Mouse (Mus musculus) myocyte (in vitro differentiated cells): ENCODE measurements at regions not wholly inside any gene's neighbourhood (a gene's known extent, or its start where the extent isn't known, plus 50 kb on each side); places are given as distances from the start of the nearest gene placed in this dataset.
"Not testable (repeated sequence)": the region's sequence is repeated elsewhere in the genome, so short reads cannot be mapped to it uniquely, and the experiment has no call there.

Experiments
- H3K27me3 ChIP-seq: one replicate; pipeline ENCODE4 v1.6.1; 2011; ENCODE audit not compliant: control insufficient read depth, insufficient read depth, insufficient read length
- H3K36me3 ChIP-seq: one replicate; pipeline ENCODE4 v1.6.1; 2011; ENCODE audit not compliant: control insufficient read depth, insufficient read depth
- H3K4me2 ChIP-seq: one replicate; pipeline ENCODE4 v1.6.1; 2011; ENCODE audit warnings: low read depth, control low read depth
- H3K4me3 ChIP-seq: one replicate; pipeline ENCODE4 v1.5.1; 2011; ENCODE audit warnings: mild to moderate bottlenecking, control low read depth, moderate library complexity
- H3K79me2 ChIP-seq: one replicate; pipeline ENCODE4 v1.6.1; 2011; ENCODE audit not compliant: control insufficient read depth, insufficient read depth
- H3ac ChIP-seq: one replicate; pipeline ENCODE4 v1.6.1; 2011; ENCODE audit not compliant: control insufficient read depth, insufficient read length
- CEBPB ChIP-seq: IDR thresholded peaks from 2 replicates; pipeline ENCODE4 v1.6.1; 2011; ENCODE audit warnings: mild to moderate bottlenecking, moderate library complexity; ENCODE audit not compliant: poor library complexity, insufficient read depth, severe bottlenecking
- E2F4 ChIP-seq: IDR thresholded peaks from one replicate; pipeline ENCODE4 v1.6.1; 2011; ENCODE audit warnings: mild to moderate bottlenecking, control low read depth, moderate library complexity; ENCODE audit not compliant: insufficient read depth
- MAX ChIP-seq: IDR thresholded peaks from one replicate; pipeline ENCODE4 v1.6.1; 2011; ENCODE audit warnings: low read depth, mild to moderate bottlenecking, control low read depth
- MYOD1 ChIP-seq, 3 experiments: IDR thresholded peaks; one replicate each; pipeline ENCODE4 v1.6.1; 2011; ENCODE audit warnings: control low read depth in 2 of 3, low read depth in 2 of 3, mild to moderate bottlenecking in 2 of 3, moderate library complexity in 1 of 3; ENCODE audit not compliant: insufficient read length in 2 of 3, control insufficient read depth in 1 of 3
- MYOG ChIP-seq, 3 experiments: IDR thresholded peaks; one replicate each; pipeline ENCODE4 v1.6.1; 2011; ENCODE audit warnings: control low read depth in 2 of 3, low read depth in 2 of 3, mild to moderate bottlenecking in 2 of 3; ENCODE audit not compliant: insufficient read length in 2 of 3, control insufficient read depth in 1 of 3, insufficient read depth in 1 of 3
- POLR2A ChIP-seq: IDR thresholded peaks from one replicate; pipeline ENCODE4 v1.6.1; 2011; ENCODE audit warnings: low read depth, mild to moderate bottlenecking, control low read depth, moderate library complexity; ENCODE audit not compliant: insufficient read length
- POLR2AphosphoS2 ChIP-seq: IDR thresholded peaks from one replicate; pipeline ENCODE4 v1.6.1; 2011; ENCODE audit warnings: low read depth, control low read depth; ENCODE audit not compliant: insufficient read length
- REST ChIP-seq: IDR thresholded peaks from one replicate; pipeline ENCODE4 v1.6.1; 2011; ENCODE audit warnings: mild to moderate bottlenecking, control low read depth, moderate library complexity; ENCODE audit not compliant: insufficient read depth, insufficient read length
- SRF ChIP-seq: IDR thresholded peaks from one replicate; pipeline ENCODE4 v1.6.1; 2011; ENCODE audit warnings: low read depth; ENCODE audit not compliant: control insufficient read depth, insufficient read length
- TCF12 ChIP-seq: IDR thresholded peaks from one replicate; pipeline ENCODE4 v1.6.1; 2011; ENCODE audit warnings: mild to moderate bottlenecking, control low read depth; ENCODE audit not compliant: poor library complexity, insufficient read depth, severe bottlenecking
- TCF3 ChIP-seq: IDR thresholded peaks from one replicate; pipeline ENCODE4 v1.6.1; 2011; ENCODE audit warnings: low read depth, control low read depth; ENCODE audit not compliant: insufficient read length
- USF1 ChIP-seq: IDR thresholded peaks from one replicate; pipeline ENCODE4 v1.6.1; 2011; ENCODE audit warnings: low read depth, mild to moderate bottlenecking, control low read depth, moderate library complexity

- Histone ChIP-seq H3K79me2 (no peaks in the 10 kb centered on the region), H3K4me3 (no peak overlapping the region), H3K36me3 (no peaks in the 10 kb centered on the region), H3ac (no peak overlapping the region), H3K27me3 (no peaks in the 10 kb centered on the region), H3K4me2 (no peak overlapping the region)
- no peak for TF ChIP-seq MAX
- no peak for TF ChIP-seq USF1
- TF ChIP-seq CEBPB: no peak
- TF ChIP-seq TCF3: no peak
- TF ChIP-seq POLR2A: no peak
- no peak for TF ChIP-seq SRF
- TF ChIP-seq MYOD1 (IDR thresholded peaks at IDR 0.05; ENCODE audit: control insufficient read depth in 1 of 3, insufficient read length in 2 of 3, low read depth in 2 of 3): no peak
- TF ChIP-seq MYOG (IDR thresholded peaks at IDR 0.05; ENCODE audit: control insufficient read depth in 1 of 3, insufficient read depth in 1 of 3, insufficient read length in 2 of 3, low read depth in 2 of 3): no peak
- no peak for TF ChIP-seq REST
- no peak for TF ChIP-seq TCF12
- TF ChIP-seq POLR2AphosphoS2: no peak
- TF ChIP-seq E2F4: no peak
These were observed 261.5 kb downstream of the Lpin1 start for GRCm38 (mm10) chr12:16349310-16349709.

GRCm38 (mm10) chr12:16344021-16344420 is 266.7 kb downstream of the Lpin1 start:
- H3K27me3 ChIP-seq: no peaks in the 10 kb centered on the region
- no peak for TF ChIP-seq POLR2AphosphoS2
- no peak overlapping the region for H3K4me2 ChIP-seq
- H3K79me2 ChIP-seq: no peaks in the 10 kb centered on the region
- no peak overlapping the region for H3K4me3 ChIP-seq
- H3K36me3 ChIP-seq: no peaks in the 10 kb centered on the region
- no peak overlapping the region for H3ac ChIP-seq

DNA sequence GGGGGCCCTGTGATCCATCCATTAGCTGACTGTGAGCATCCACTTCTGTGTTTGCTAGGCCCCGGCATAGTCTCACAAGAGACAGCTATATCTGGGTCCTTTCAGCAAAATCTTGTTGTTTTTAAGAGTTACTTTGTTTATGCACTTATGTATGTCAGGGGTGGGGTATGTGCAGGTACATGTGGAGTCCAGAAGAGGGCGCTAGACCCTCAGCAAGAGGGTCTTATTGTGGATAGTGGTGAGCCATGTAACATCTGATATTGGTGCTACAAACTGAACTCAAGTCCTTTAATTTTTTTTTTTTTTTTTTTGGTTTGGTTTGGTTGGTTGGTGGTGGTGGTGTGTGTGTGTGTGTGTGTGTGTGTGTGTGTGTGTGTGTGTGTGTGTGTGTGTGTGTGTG is 268.7 kb downstream of the Lpin1 start:
- H3K4me2 ChIP-seq, H3K79me2 ChIP-seq, H3ac ChIP-seq, H3K4me3 ChIP-seq, H3K27me3 ChIP-seq, H3K36me3 ChIP-seq: not testable (repeated sequence)

DNA sequence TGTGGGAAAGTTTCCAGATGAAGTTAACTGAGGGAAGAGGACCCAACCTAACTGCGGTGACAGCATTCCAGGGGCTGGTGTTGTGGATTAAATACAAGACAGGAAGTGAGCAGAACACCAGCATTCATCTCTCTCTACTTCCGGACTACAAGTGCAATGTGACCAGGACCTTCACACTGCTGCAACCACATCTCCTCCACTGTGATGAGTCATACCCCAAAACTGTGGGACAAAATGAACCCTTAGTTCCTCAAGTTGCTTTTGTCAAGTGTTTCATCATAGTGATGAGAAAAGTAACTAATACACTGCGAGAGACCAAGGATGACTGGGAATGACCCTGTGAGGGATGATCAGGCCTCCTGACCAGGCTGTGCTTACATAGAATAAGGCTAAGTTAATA is 279.3 kb downstream of the Lpin1 start:
- TF ChIP-seq POLR2A: no peak
- no peak for TF ChIP-seq REST
- TF ChIP-seq CEBPB: no peak
- no peak for TF ChIP-seq E2F4
- TF ChIP-seq SRF: no peak
- TF ChIP-seq MYOG (IDR thresholded peaks at IDR 0.05; ENCODE audit: control insufficient read depth in 1 of 3, insufficient read depth in 1 of 3, insufficient read length in 2 of 3, low read depth in 2 of 3): no peak
- no peak for TF ChIP-seq TCF3
- no peak for TF ChIP-seq TCF12
- Histone ChIP-seq H3K79me2 (no peaks in the 10 kb centered on the region), H3K4me3 (no peak overlapping the region), H3K36me3 (no peaks in the 10 kb centered on the region), H3K27me3 (no peaks in the 10 kb centered on the region), H3ac (no peak overlapping the region), H3K4me2 (no peak overlapping the region)

GRCm38 (mm10) chr12:16329129-16329528 is 281.6 kb downstream of the Lpin1 start:
- TF ChIP-seq MAX (no peak), REST (no peak), SRF (no peak), CEBPB (no peak), E2F4 (no peak), TCF12 (no peak), MYOD1 (IDR thresholded peaks at IDR 0.05; ENCODE audit: control insufficient read depth in 1 of 3, insufficient read length in 2 of 3, low read depth in 2 of 3) (no peak), USF1 (no peak), POLR2AphosphoS2 (no peak), MYOG (IDR thresholded peaks at IDR 0.05; ENCODE audit: control insufficient read depth in 1 of 3, insufficient read depth in 1 of 3, insufficient read length in 2 of 3, low read depth in 2 of 3) (no peak), POLR2A (no peak), TCF3 (no peak)
- no peak overlapping the region for H3K4me2 ChIP-seq
- no peaks in the 10 kb centered on the region for H3K79me2 ChIP-seq
- H3K36me3 ChIP-seq: no peaks in the 10 kb centered on the region
- H3K27me3 ChIP-seq: no peaks in the 10 kb centered on the region
- H3ac ChIP-seq: no peak overlapping the region
- no peak overlapping the region for H3K4me3 ChIP-seq
